Mouse (Mus musculus) layer of hippocampus, adult 6 months (tissue): Measurements from ENCODE around the gene Gm34302. TPM values are rescaled to one million over a fixed set of nuclear protein-coding genes. Genes with fewer than 3 reads are reported as not detected.

Experiments used
- long read RNA-seq, 2 experiments: library from polyadenylated mRNA; unstranded; transcript quantifications; one replicate each; pipeline ENCODE4 v2.0.0; 2019 to 2020
- polyA plus RNA-seq: library from polyadenylated mRNA; unstranded; fragments of <200 nt; fragmentation: Nextera tagmentation; gene quantifications from 2 replicates; pipeline ENCODE4 v1.2.3, GENCODE M21; 2021

The Gm34302 gene
- not detected in 2 replicates for polyA plus RNA-seq
- long read RNA-seq, experiment 1, result 0 reads
- long read RNA-seq, experiment 2, result 0 reads

GRCm38 (mm10) chr3:63483726-63484125, at the start of gene Gm34302:
Gene Gm34302 (minus strand): TSS chr3:63483879.

Other genes with a start within 250 kb of the Gm34302 start
- 1.2 TPM in 2 replicates for gene Mme, start 242.3 kb downstream of the Gm34302 start, polyA plus RNA-seq